Mouse (Mus musculus) intestine, embryonic 14.5 days (tissue): ENCODE measurements around the gene Acoxl. TPM values are rescaled to one million over a fixed set of nuclear protein-coding genes. Genes with fewer than 3 reads are reported as not detected.

ENCODE experiments used
- ATAC-seq: fragments of 200-750 bp; cut with Nextera tagmentation; replicated peaks from 2 replicates; pipeline ENCODE4 v1.8.0; 2017; ENCODE audit warnings: low read depth, moderate number of reproducible peaks, moderate TSS enrichment, moderate library complexity; ENCODE audit not compliant: low FRiP score, low TSS enrichment
- DNase-seq: peaks from one replicate; pipeline ENCODE4 v3.0.0-alpha.2; 2018; ENCODE audit warnings: low spot score
- H3K27ac ChIP-seq: fragments of 300-500 bp; sonication (generic); 2 replicates; pipeline ENCODE4 v1.5.1; 2014; ENCODE audit warnings: low read depth, mild to moderate bottlenecking, control low read depth
- H3K27me3 ChIP-seq: fragments of 300-500 bp; sonication (generic); replicated peaks from 2 replicates; pipeline ENCODE4 v1.6.1; 2014; ENCODE audit warnings: low read length, control low read depth; ENCODE audit not compliant: control insufficient read depth, insufficient read depth
- H3K36me3 ChIP-seq: fragments of 300-500 bp; sonication (generic); 2 replicates; pipeline ENCODE4 v1.6.1; 2014; ENCODE audit warnings: low read length, control low read depth; ENCODE audit not compliant: control insufficient read depth, insufficient read depth
- H3K4me1 ChIP-seq: fragments of 300-500 bp; sonication (generic); replicated peaks from 2 replicates; pipeline ENCODE4 v1.6.1; 2014; ENCODE audit warnings: low read length, control low read depth, mixed read lengths; ENCODE audit not compliant: control insufficient read depth, insufficient read depth
- H3K4me2 ChIP-seq: fragments of 300-500 bp; sonication (generic); 2 replicates; pipeline ENCODE4 v1.6.1; 2014; ENCODE audit warnings: low read length
- H3K4me3 ChIP-seq: fragments of 300-500 bp; sonication (generic); 2 replicates; pipeline ENCODE4 v1.5.1; 2014; ENCODE audit warnings: low read depth, low read length, control low read depth, mixed read lengths
- H3K9ac ChIP-seq: fragments of 300-500 bp; sonication (generic); 2 replicates; pipeline ENCODE4 v1.6.1; 2014; ENCODE audit warnings: mild to moderate bottlenecking, low read length
- H3K9me3 ChIP-seq: fragments of 300-500 bp; sonication (generic); 2 replicates; pipeline ENCODE4 v1.6.1; 2016; ENCODE audit warnings: low read length, control low read depth; ENCODE audit not compliant: control insufficient read depth
- WGBS: fragments of 180-500 bp; shearing (Covaris S2); extraction: QIAGEN DNeasy Blood & Tissue Kit; methylation state at CpG from one replicate; pipeline ENCODE4 v1.1.7; 2014; 5-methylcytosine and 5-hydroxymethylcytosine counted together
- microRNA-seq: library from miRNA; unstranded; fragments of <30 nt; microRNA quantifications from one replicate; pipeline ENCODE4, GENCODE M21; 2016
- polyA plus RNA-seq: library from polyadenylated mRNA; unstranded; fragments of >200 nt; fragmentation: Nextera tagmentation; extraction: Ambion mirVana; gene quantifications from 2 replicates; pipeline ENCODE4 v1.2.1, GENCODE M21; 2014

Acoxl gene
- polyA plus RNA-seq, 1 experiment from 2014 or later, result 0.19 TPM

GRCm38 (mm10) chr2:128169486-128169885 lies 330.8 kb downstream of the Acoxl start:
- Histone ChIP-seq H3K9me3 (no peaks in the 10 kb centered on the region), H3K9ac (no peak overlapping the region), H3K4me1 (0 out of 2 replicates have a peak, but pooled peaks cover 3% of the 10 kb centered on the region), H3K27me3 (no peaks in the 10 kb centered on the region), H3K27ac (no peak overlapping the region), H3K36me3 (no peaks in the 10 kb centered on the region), H3K4me3 (no peak overlapping the region), H3K4me2 (no peak overlapping the region)
- no peak for ATAC-seq
- DNase-seq, result no peak
- WGBS, result 74% methylated on average over 5 of the region's 5 CpGs

- WGBS, result 79% methylated on average over 11 of the region's 11 CpGs
- Histone ChIP-seq H3K27ac (no peak overlapping the region), H3K36me3 (no peaks in the 10 kb centered on the region), H3K9me3 (no peaks in the 10 kb centered on the region), H3K4me2 (no peak overlapping the region), H3K4me3 (no peak overlapping the region), H3K27me3 (no peaks in the 10 kb centered on the region), H3K4me1 (peaks cover 6% of the 10 kb centered on the region; the same call in 1 of the 2 replicates), H3K9ac (no peak overlapping the region)
- ATAC-seq (no peak), DNase-seq (no peak)
These were observed 331.3 kb downstream of the Acoxl start for GRCm38 (mm10) chr2:128169972-128170371.

GRCm38 (mm10) chr2:128170614-128171013 lies 331.9 kb downstream of the Acoxl start:
- Histone ChIP-seq H3K9me3 (no peaks in the 10 kb centered on the region), H3K4me2 (no peak overlapping the region), H3K27ac (no peak overlapping the region), H3K27me3 (no peaks in the 10 kb centered on the region), H3K9ac (no peak overlapping the region), H3K4me1 (peaks cover 8% of the 10 kb centered on the region; the same call in 1 of the 2 replicates), H3K4me3 (no peak overlapping the region), H3K36me3 (no peaks in the 10 kb centered on the region)
- ATAC-seq (no peak), DNase-seq (no peak)
- WGBS, result 86% methylated on average over 3 of the region's 3 CpGs

- H3K27ac ChIP-seq, result no peak overlapping the region
- H3K27me3 ChIP-seq, result no peaks in the 10 kb centered on the region
- ATAC-seq (no peak), DNase-seq (no peak)
- no peak overlapping the region for H3K4me2 ChIP-seq
- no peak overlapping the region for H3K9ac ChIP-seq
- H3K9me3 ChIP-seq, result no peaks in the 10 kb centered on the region
- H3K36me3 ChIP-seq, result no peaks in the 10 kb centered on the region
- WGBS, result 83% methylated on average over 5 of the region's 5 CpGs
- no peak overlapping the region for H3K4me3 ChIP-seq
- peaks cover 18% of the 10 kb centered on the region for H3K4me1 ChIP-seq
These were observed 333.6 kb downstream of the Acoxl start for GRCm38 (mm10) chr2:128172266-128172665.

Small RNA genes lying within 50 kb of the gene (microRNA-seq; reads per million reads assigned to microRNA genes)
- not detected for gene Gm22411

Other genes starting within 250 kb of the Acoxl start
- 0.60 and 0.81 TPM in 2 replicates for gene Mal, start 182.2 kb upstream of the Acoxl start, polyA plus RNA-seq
- 6.1 and 7.5 TPM in 2 replicates for gene Mall, start 108.9 kb upstream of the Acoxl start, polyA plus RNA-seq
- 20.6 and 22.7 TPM in 2 replicates for gene Nphp1, start 50.0 kb upstream of the Acoxl start, polyA plus RNA-seq
- 38.3 and 43.7 TPM in 2 replicates for gene Mtln, start 46.4 kb upstream of the Acoxl start, polyA plus RNA-seq
- 20.2 and 23.5 TPM in 2 replicates for gene Bub1, start 7.0 kb upstream of the Acoxl start, polyA plus RNA-seq